Mouse (Mus musculus) embryonic fibroblast, embryonic 13.5 days (primary cell): ENCODE measurements around the gene Slc25a16.

ENCODE experiments used
- CTCF ChIP-seq: IDR thresholded peaks from 2 replicates; pipeline ENCODE4 v1.5.1; 2011; ENCODE audit warnings: mild to moderate bottlenecking, control low read depth, low read length, moderate library complexity, borderline replicate concordance; ENCODE audit not compliant: insufficient read depth
- POLR2A ChIP-seq: IDR thresholded peaks from 2 replicates; pipeline ENCODE4 v1.6.1; 2011; ENCODE audit warnings: low read depth, mild to moderate bottlenecking, control low read depth, low read length, moderate library complexity

GRCm38 (mm10) chr10:62898061-62898460, 22.4 kb upstream of the Slc25a16 start:
- TF ChIP-seq CTCF (no peak), POLR2A (no peak)
